Mouse (Mus musculus) ovary, postnatal 36 days (tissue): ENCODE measurements around the gene Olfr470.
"Not testable (repeated sequence)": the region's sequence is repeated elsewhere in the genome, so short reads cannot be mapped to it uniquely, and the experiment has no call there.

Source experiments
- DNase-seq: peaks from one replicate; pipeline ENCODE4 v3.0.0; 2022; ENCODE audit warnings: low spot score, mixed read lengths

The Olfr470 gene

DNA sequence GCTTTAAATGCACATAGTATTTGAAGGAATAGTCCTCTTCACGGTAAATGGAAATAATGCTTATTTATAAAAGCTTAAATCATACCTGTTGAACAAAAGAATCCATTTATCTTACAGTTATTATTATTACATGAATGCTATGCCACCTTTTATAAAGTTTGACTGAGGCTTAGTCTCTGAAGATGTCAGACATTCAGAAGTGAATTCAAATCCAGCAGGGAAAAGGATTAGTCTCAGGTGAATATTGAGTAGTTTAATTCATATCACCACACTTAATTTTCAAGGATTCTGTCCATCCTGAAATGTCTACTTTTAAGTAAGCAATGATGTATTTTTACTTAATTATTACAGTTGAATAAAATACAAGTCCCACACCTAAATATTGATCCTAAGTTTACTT lies at the start of gene Olfr470:
Gene Olfr470 (minus strand): TSS at position 101 of the 400 bp plus-strand sequence.
- not testable (repeated sequence) for DNase-seq

DNA sequence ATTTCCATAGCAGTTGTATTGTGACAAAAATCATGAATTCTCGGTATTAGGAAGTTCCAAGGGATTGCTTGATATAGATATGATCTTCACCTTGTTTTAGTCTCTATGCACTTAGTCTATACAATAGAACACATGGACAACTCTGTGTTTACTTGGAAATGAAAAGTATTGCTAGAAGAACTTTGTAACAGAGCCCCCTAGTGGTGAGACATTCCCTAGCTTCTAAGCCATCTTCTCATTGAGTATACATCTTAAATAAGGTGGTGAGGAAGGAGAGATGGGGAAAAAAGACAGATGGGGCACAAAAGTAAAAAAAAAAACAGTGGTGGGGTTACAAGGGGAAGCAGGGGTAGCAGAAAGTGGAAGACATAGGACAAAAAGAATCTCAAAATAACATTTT lies 5.6 kb downstream of the Olfr470 start:
- no peak for DNase-seq

DNA sequence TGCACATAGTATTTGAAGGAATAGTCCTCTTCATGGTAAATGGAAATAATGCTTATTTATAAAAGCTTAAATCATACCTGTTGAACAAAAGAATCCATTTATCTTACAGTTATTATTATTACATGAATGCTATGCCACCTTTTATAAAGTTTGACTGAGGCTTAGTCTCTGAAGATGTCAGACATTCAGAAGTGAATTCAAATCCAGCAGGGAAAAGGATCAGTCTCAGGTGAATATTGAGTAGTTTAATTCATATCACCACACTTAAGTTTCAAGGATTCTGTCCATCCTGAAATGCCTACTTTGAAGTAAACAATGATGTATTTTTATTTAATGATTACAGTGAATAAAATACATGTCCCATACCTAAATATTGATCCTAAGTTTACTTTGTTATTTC lies 21.8 kb downstream of the Olfr470 start, which contains the start of gene Olfr469:
Gene Olfr469 (minus strand): TSS at position 101 of the 400 bp plus-strand sequence.
- not testable (repeated sequence) for DNase-seq

DNA sequence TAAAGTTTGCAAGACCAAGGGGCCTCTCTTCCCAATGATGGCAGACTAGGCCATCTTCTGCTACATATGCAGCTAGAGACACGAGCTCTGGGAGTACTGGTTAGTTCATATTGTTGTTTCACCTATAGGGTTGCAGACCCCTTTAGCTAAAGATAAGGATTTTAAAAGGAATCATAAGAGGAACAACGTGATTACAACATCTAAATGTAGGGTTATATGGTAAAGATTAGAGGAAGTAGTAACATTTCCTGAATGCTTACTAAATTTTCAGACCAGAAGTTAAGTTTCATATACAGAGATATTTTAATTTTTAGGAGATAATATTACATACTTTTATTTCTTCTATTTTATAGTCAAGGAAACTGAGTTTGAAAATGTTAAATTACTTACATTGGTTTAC lies 23.4 kb downstream of the Olfr470 start:
- not testable (repeated sequence) for DNase-seq

DNA sequence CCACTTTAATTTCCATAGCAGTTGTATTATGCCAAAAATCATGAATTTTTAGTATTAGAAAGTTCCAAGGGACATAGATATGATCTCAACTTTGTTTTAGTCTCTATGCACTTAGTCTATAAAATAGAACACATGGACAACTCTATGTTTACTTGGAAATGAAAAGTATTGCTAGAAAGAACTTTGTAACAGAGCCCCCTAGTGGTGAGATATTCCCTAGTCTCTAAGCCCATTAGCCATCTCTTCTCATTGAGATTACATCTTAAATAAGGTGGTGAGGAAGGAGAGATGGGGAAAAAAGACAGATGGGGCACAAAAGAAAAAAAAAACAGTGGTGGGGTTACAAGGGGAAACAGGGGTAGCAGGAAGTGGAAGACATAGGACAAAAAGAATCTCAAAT lies 27.8 kb downstream of the Olfr470 start:
- no peak for DNase-seq

DNA sequence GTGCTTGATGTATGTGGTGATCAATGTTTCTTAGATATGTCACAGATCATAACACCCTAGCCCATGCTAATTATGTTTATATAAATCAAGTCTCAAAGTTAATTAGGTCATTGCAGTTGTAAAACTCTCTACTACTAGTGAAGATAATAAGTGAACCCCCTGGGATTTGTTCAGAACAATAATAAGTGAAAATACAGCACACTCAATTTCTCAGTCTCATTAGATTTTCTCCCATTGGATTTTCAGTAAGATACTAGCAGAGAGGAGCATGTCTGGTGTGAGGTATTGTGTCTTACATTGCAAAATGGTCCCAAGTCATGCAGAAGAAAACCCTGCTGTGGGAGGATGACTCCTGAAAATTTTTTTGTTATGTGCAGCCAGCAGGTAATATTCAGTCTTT lies 35.3 kb downstream of the Olfr470 start, which contains the start of gene Olfr467:
Gene Olfr467 (plus strand): TSS at position 301 of the 400 bp plus-strand sequence.
- no peak for DNase-seq

DNA sequence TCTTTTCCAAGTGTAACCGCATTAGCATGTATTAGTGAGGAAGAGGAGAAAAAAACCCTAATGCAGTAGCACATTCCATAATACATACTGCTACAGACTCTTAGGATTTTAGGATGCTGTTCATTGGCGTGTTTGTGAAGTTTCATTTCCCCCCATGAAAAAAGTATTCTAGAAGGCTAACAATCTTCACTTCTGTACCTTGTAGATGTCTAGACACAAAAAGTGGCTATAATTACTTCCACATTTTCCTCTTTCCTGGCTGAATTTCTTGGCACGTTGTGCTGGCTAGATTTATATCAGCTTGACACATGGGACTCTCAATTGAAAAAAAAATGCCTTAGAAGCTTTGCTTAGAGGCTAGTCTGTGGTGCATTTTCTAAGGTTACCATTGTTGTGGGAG lies 45.2 kb downstream of the Olfr470 start:
- DNase-seq: no peak

DNA sequence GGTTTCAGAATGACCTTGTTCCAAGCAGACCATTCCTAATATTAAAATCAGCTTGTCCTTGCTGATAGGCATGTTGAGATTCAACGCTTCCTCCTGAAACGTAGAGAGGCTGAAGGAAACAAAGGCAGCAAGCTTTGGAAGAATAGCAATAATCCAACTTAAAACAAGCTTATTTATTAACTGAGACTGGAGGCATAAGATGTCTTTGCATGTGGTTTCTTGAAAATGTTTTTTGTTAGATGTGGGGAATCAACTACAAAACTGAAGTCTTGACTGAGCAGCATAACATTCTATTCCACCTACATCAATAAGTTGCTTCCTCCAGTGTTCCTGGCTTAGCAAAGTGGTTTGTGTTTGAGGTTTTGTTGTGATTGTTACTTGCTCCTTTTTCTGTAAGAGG lies 46.2 kb downstream of the Olfr470 start, which contains the start of gene Ovch2:
Gene Ovch2 (minus strand): TSS at position 101 of the 400 bp plus-strand sequence.
- no peak for DNase-seq

DNA sequence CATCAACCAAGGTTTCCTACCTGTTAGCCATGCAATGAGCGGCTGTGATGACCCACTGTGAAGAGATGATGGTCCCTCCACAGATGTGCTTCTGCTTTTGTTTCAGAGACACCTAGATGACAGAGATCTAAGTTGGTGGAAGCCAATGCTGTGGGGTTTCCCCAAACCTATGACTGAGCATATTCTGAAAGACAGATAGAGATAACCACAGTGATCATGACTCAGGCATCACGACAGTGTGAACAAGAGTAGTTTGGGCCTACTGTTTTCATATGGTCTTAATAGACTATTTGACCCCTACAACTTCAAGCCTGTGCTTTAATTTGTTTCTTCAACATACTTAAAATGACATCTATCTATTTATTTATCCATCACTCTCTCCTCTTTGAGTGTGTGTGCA lies 50.8 kb downstream of the Olfr470 start:
- no peak for DNase-seq
